Mouse (Mus musculus): ENCODE data around the gene Olfr643. TPM values are rescaled to one million over a fixed set of nuclear protein-coding genes. Genes with fewer than 3 reads are reported as not detected.

Olfr643 gene
- polyA plus RNA-seq (2017; shearing (Covaris generic)), result not detected

DNA sequence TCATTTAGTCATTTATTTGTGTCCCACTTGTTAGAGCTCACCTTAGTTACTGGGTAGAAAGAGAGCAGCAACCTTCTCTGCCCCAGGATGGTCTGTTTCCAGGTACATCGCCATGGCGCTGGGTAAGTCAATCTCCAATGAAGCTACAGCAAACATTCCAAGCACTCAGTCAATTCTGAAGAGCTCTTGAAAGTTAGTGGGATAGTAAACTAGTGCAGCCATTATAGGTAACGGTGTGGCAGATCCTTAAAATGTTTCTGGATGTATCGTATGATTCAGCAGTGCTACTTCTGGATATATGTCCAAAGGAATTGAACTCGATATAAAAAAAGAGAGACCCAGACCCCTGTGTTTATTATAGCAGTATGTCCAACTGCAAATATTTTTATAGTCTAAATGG is at the start of gene Olfr643:
TSS of gene Olfr643 (minus strand) at position 101 of the 400 bp plus-strand sequence.

DNA sequence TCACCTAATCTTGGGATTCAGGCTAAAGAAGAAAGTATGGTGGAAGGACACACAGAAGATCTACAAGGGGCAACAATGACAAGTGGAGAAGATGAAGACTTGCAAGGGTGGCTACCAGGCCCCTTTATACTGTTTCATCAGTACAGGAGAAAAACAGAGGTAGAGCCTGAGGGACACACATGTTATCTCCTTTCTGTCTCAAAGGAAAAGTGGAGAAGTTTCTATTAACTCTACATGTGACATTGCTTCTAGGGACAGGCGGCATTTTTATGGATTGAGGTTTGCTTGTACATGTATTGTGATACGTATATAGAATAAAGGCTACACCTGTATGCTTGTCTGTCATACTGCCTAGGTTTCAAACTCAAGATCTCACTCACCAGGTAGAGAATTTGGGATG is 46.1 kb upstream of the Olfr643 start, which contains the start of gene Olfr648:
TSS of gene Olfr648 (minus strand) at position 101 of the 400 bp plus-strand sequence.

GRCm38 (mm10) chr7:104150456-104150855 is 13.3 kb upstream of the Olfr643 start, which contains the start of gene Ubqlnl:
Gene Ubqlnl (minus strand): TSS chr7:104150556.

GRCm38 (mm10) chr7:104143179-104143578 is 6.0 kb upstream of the Olfr643 start, which contains the start of gene Ubqln3:
Gene Ubqln3 (minus strand): TSS chr7:104143279.

DNA sequence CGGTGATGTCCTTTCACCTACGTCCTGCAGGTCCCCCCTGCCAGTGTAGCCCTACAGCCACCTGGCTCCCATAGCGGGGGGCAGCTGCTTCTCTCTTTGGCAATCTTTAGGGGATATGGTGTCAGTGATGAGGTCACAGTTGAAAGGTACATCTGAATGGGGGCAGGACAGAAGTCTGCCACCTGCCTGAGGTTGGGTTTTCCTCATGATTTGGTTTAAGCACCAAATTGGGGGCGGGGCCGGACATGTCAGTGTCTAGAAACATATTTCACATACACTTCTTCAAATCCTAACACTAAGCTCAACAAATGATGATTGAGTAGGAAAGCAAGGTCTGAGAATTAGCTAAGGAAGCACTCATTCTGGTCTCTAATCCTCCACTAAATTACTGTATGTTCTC is 7.5 kb downstream of the Olfr643 start, which contains the start of gene Ubqln5:
TSS of gene Ubqln5 (minus strand) at position 101 of the 400 bp plus-strand sequence.

GRCm38 (mm10) chr7:104104757-104104972 is 32.5 kb downstream of the Olfr643 start, which contains the start of gene Olfr646:
Gene Olfr646 (plus strand): TSS chr7:104104873.

DNA sequence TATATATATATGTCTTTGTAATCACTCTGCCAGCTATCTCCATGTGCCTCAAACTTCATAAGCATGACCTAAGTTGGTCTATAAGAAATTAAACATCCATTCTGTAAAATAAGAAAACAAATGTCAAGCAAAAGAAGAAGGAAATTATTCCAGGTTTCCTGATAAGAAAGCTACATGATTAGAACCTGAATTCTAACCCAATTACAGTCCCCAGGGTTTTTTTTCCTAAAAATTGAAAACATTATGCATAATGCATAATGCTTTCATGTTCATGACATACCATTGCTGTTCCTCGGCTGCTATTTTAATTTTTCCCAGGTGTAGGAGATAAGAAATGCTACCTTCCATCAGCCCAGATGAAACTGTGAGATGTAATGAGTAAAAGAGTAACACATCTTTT is 51.8 kb downstream of the Olfr643 start, which contains the start of gene Olfr645:
TSS of gene Olfr645 (minus strand) at position 101 of the 400 bp plus-strand sequence.

DNA sequence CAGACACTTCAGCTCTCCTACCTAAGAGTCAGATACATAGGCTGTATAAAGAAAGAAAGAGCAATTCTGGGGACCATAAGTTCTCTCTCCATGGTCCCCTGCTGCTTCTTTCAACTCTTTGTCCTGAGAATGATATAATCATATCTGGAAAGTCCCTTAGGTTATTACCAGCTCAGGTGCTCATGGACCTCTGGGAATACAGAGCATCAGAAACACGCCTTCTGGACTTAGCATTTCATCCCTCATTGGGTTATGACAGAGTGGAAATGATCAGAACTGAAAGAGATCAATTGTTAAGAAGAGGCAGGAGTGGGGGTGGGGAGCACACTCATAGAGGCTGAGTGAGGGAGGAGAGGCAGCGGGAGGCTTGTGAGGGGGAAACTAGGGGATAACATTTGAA is 65.4 kb downstream of the Olfr643 start, which contains the start of gene Olfr644:
TSS of gene Olfr644 (minus strand) at position 101 of the 400 bp plus-strand sequence.

DNA sequence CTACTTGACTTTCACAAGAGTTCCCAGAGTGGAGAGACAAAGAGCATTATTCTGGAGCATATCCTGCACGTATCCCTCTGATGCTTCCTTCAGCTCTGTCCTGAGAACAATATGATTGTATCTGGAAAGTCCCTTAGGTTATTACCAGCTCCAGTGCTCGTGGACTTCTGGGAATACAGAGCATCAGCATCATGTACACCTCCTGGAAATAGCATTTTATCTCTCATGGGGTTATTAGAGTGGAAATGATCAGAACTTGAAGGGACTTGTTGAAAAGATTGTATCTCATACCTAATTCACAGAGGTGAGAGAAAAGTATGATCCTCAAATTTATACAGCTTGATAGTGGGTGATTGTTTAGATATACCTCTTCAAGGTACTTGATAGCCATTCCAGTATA is 75.9 kb downstream of the Olfr643 start, which contains the start of gene 4930516K23Rik:
TSS of gene 4930516K23Rik (minus strand) at position 101 of the 400 bp plus-strand sequence.

GRCm38 (mm10) chr7:104052566-104052965 is 84.6 kb downstream of the Olfr643 start, which contains the start of gene Olfr642:
Gene Olfr642 (minus strand): TSS chr7:104052666.

GRCm38 (mm10) chr7:104035145-104035544 is 102.1 kb downstream of the Olfr643 start, which contains the start of gene Olfr641:
Gene Olfr641 (plus strand): TSS chr7:104035445.

DNA sequence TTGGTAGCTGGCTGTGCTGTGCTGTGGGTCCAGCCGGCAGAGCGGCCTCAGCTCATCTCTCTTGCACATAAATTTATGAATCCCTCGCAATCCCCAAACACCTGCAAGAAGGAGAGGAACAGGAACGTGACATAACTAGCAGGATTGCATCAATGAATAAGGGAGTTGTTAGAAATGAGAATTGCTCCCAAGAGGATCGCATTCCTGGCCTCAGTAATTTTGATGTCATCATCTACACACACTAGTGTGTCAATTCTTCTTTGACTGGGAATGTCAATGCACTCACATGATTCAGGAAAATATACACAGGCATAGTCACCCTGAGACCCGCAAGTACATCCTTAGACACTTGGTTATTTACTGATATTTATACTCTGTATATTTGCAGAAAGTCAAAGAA is 111.7 kb downstream of the Olfr643 start, which contains the start of gene Olfr640:
TSS of gene Olfr640 (minus strand) at position 101 of the 400 bp plus-strand sequence.

DNA sequence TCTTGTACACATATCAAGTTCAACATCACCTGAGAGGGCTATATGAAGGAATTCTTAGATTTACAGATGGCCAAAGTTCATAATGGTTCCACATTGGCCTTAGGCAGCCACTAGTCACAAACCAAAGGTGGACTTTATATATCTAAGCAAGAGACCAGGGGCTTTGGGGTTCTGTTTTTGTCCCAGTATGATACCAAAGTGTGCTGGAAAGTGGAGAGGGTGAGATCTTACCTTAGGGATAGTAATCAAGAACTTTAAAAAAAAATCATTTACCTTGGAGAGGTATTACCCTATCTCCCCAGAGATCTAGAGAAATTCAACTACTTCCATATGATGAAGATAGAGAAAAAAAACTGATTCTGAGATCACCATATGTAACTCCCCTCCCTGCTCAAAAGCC is 120.0 kb downstream of the Olfr643 start, which contains the start of gene Olfr639:
TSS of gene Olfr639 (minus strand) at position 101 of the 400 bp plus-strand sequence.

GRCm38 (mm10) chr7:103998446-103998845 is 138.8 kb downstream of the Olfr643 start, which contains the start of gene Olfr638:
Gene Olfr638 (plus strand): TSS chr7:103998746.

DNA sequence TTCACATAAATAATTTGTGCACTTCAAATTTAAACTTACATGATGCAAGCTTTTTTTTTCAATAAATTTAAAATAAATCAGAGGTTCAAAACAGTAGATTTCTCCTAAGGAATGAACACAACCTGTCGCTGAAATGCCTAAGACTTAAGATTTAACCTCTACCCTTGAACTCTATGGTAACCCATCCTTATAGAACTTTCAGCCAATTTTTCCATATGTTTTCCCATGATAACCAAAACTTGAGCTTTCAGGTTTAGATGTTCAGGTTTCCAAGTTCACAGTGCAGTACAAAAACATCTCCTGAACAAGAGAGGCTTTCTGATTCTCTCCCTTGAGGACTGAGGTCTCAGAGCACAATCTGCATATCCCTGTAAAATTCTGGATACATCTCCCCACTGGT is 166.4 kb downstream of the Olfr643 start, which contains the start of gene Olfr635:
TSS of gene Olfr635 (plus strand) at position 301 of the 400 bp plus-strand sequence.

Other genes with a start within 250 kb of the Olfr643 start
- gene Olfr64, start 242.9 kb downstream of the Olfr643 start, polyA plus RNA-seq (2017; shearing (Covaris generic)), result under 1 TPM; 0.05 to 0.42 TPM
- gene Olfr65, start 233.9 kb downstream of the Olfr643 start, polyA plus RNA-seq (2017; shearing (Covaris generic)), result not detected
- not detected for gene Olfr631, start 208.6 kb downstream of the Olfr643 start, polyA plus RNA-seq (2017; shearing (Covaris generic))
- not detected for gene Olfr632, start 203.1 kb downstream of the Olfr643 start, polyA plus RNA-seq (2017; shearing (Covaris generic))
- not detected for gene Olfr633, start 193.0 kb downstream of the Olfr643 start, polyA plus RNA-seq (2017; shearing (Covaris generic))
- under 1 TPM; 0.06 to 0.16 TPM for gene Olfr635, start 166.3 kb downstream of the Olfr643 start, polyA plus RNA-seq (2017; shearing (Covaris generic))
- gene Olfr638, start 138.7 kb downstream of the Olfr643 start, polyA plus RNA-seq (2017; shearing (Covaris generic)), result not detected
- gene Olfr639, start 120.1 kb downstream of the Olfr643 start, polyA plus RNA-seq (2017; shearing (Covaris generic)), result under 1 TPM; 0.04 to 0.12 TPM
- not detected for gene Olfr640, start 111.8 kb downstream of the Olfr643 start, polyA plus RNA-seq (2017; shearing (Covaris generic))
- gene Olfr641, start 102.0 kb downstream of the Olfr643 start, polyA plus RNA-seq (2017; shearing (Covaris generic)), result not detected
- gene Olfr642, start 84.7 kb downstream of the Olfr643 start, polyA plus RNA-seq (2017; shearing (Covaris generic)), result under 1 TPM in 1 of 2 experiments, not detected in 1; 0.06 TPM
- gene 4930516K23Rik, start 76.0 kb downstream of the Olfr643 start, polyA plus RNA-seq (2017; shearing (Covaris generic)), result under 1 TPM; 0.05 to 0.47 TPM
- gene Olfr644, start 65.5 kb downstream of the Olfr643 start, polyA plus RNA-seq (2017; shearing (Covaris generic)), result under 1 TPM in 1 of 2 experiments, not detected in 1; 0.17 TPM
- under 1 TPM in 1 of 2 experiments, not detected in 1; 0.29 TPM for gene Olfr645, start 51.9 kb downstream of the Olfr643 start, polyA plus RNA-seq (2017; shearing (Covaris generic))
- under 1 TPM in 1 of 2 experiments, not detected in 1; 0.31 TPM for gene Olfr646, start 32.5 kb downstream of the Olfr643 start, polyA plus RNA-seq (2017; shearing (Covaris generic))
- gene Ubqln5, start 7.6 kb downstream of the Olfr643 start, polyA plus RNA-seq (2017; shearing (Covaris generic)), result not detected
- not detected for gene Ubqln3, start 5.9 kb upstream of the Olfr643 start, polyA plus RNA-seq (2017; shearing (Covaris generic))
- not detected for gene Ubqlnl, start 13.2 kb upstream of the Olfr643 start, polyA plus RNA-seq (2017; shearing (Covaris generic))
- gene Olfm5, start 27.4 kb upstream of the Olfr643 start, polyA plus RNA-seq (2017; shearing (Covaris generic)), result under 1 TPM in 1 of 2 experiments, not detected in 1; 0.07 TPM
- gene Olfr648, start 46.0 kb upstream of the Olfr643 start, polyA plus RNA-seq (2017; shearing (Covaris generic)), result under 1 TPM in 1 of 2 experiments, not detected in 1; 0.10 TPM
- not detected for gene Olfr649, start 58.6 kb upstream of the Olfr643 start, polyA plus RNA-seq (2017; shearing (Covaris generic))
- gene Trim6, start 81.4 kb upstream of the Olfr643 start, polyA plus RNA-seq (2017; shearing (Covaris generic)), result 1 to 10 TPM; 2.7 to 3.6 TPM
- 10 to 100 TPM; 41.8 to 55.6 TPM for gene Trim34a, start 107.1 kb upstream of the Olfr643 start, polyA plus RNA-seq (2017; shearing (Covaris generic))
- 10 to 100 TPM; 25.7 to 25.9 TPM for gene Trim5, start 150.7 kb upstream of the Olfr643 start, polyA plus RNA-seq (2017; shearing (Covaris generic))
- 100 to 1,000 TPM; 128 to 154 TPM for gene Trim12a, start 178.1 kb upstream of the Olfr643 start, polyA plus RNA-seq (2017; shearing (Covaris generic))
- 1 to 10 TPM; 1.5 to 2.2 TPM for gene Trim34b, start 192.1 kb upstream of the Olfr643 start, polyA plus RNA-seq (2017; shearing (Covaris generic))
- 10 to 100 TPM; 19.3 to 21.5 TPM for gene Trim12c, start 216.0 kb upstream of the Olfr643 start, polyA plus RNA-seq (2017; shearing (Covaris generic))
- 1 to 10 TPM in 1 of 2 experiments, under 1 TPM in 1; 0.69 to 1.5 TPM for gene Trim30b, start 232.5 kb upstream of the Olfr643 start, polyA plus RNA-seq (2017; shearing (Covaris generic))

Data from inflammation-experienced regulatory T-cells (primary cell).